Mouse (Mus musculus) layer of hippocampus, adult 9-11 months (tissue): Measurements from ENCODE around the gene Ppp1r12b.

Source experiments
- DNase-seq: peaks from one replicate; pipeline ENCODE4 v3.0.0; 2022

The Ppp1r12b gene

DNA sequence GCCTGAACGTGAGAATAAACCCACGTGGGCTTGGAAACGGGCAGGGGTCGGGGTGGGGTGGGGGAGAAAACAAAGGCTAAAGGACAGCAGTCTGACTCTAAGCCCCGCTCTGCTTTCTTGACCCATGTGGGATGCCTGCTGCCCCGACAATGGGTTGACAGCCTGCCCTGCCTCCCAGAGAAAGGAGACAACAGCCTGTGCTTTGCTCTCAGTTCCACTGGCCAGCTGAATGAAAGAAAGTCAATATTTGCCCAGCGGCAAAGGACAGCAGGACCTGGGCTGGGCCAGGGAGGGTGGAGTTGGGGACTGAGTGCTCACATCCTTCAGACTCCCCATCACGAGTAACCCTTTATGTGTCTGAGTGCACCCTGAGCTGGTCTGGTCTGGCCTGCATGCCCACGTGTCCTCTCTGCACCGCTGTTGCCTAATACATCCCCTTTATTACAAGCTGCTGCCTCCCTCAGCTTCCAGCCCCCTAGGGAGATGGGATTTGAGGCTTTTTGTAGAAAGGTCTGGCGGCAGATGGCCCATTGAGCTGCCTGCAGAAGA is 242.2 kb downstream of the Ppp1r12b start:
- DNase-seq = no peak

DNA sequence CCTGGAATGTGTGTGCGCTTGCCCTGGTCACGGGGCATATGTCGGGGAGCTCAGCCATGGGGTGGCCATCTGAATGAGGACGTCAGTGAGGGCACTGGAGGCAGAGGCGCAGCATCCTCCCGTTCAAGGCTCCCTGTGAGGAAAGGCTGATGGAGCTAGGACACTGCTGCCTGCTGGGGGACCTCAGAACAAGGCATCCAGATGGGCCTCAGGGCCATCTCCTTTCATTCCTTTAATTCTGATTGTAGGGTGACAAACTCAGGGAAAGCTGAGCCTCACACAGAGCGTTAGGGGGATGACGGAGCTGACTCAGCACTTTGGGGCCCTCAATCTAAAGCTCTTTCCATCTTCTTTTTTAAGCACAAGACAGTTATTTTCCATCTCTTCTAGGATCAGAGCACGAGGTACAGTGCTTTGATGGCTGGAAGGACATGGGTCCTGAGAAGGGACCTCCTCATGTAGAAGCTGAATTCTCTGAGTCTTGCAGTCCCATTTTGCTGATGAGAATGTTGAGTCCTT is 242.9 kb downstream of the Ppp1r12b start:
- no peak for DNase-seq

- no peak for DNase-seq
Observed at GRCm38 (mm10) chr1:134711653-134712052, 244.1 kb downstream of the Ppp1r12b start.

- no peak for DNase-seq
Observed at GRCm38 (mm10) chr1:134711061-134711460, 244.7 kb downstream of the Ppp1r12b start.

DNA sequence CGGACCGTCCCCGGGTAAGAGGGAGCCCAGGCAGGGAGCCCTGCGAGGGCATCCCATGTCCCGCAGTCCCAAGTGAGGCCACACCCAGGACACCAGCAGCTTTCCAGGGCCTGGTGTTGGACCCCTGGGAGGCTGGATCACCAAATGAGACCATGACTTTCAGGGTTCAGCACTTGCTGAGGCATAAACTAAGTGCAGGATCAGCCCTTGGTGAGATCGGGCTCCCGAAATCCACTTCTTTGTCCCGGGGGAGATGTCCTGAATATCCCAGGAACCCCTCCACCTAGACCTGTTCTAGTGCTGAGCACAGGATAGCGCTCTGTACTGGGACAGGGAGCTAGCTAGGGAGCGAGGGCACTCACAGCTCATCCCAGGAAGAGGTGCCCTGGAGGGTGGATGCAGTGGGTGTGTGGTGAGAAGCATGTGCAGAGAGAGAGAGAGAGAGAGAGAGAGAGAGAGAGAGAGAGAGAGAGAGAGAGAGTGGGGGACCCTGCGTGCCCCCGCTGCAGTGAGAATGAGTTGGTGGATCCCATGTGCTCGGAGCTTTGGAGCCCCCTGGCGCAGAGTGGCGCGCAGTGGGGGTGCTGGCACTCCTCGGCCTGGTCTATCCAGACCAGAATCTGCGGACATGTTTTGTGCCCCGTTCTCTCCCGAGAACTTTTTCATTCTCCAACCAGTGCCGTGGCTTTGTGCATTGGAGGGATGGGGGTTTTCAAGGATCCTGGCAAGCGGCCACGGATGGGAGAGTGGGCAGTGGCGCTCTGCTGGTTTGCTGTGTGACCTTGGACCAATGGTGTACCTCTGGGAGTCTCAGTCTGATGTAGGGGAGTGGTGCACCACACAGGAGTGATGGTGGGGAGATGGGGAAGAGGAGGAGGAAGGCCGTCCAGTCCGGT is 246.1 kb downstream of the Ppp1r12b start:
- no peak for DNase-seq

DNA sequence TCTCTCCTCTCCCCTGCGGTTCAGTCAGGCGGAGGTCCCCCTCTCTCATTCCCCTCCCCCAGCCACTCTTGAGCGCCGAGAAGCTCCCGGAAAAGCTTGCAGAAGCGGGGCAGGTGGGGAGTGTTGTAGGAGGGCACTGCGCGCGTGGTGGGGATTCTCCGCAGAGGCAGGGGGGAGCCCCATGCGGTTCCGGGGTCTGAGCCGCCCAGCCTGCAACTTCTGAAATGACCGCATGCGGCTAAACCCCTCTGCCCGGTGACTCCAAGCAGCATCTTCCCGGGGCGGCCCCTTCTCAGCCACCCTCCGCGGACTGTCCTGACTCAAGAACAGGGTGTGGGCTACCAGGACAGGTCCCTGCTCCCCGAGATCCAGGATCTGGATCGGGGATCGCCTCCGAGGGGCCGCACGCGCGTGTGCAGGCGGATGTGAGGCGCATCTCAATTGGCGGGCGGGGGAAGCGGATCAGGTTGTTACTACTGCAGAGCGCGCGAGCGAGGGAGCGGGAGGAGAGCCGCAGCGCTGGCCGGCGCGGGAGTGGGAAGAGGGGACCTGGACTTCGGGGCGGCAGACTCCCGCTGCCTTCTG is 246.8 kb downstream of the Ppp1r12b start:
- no peak for DNase-seq

DNA sequence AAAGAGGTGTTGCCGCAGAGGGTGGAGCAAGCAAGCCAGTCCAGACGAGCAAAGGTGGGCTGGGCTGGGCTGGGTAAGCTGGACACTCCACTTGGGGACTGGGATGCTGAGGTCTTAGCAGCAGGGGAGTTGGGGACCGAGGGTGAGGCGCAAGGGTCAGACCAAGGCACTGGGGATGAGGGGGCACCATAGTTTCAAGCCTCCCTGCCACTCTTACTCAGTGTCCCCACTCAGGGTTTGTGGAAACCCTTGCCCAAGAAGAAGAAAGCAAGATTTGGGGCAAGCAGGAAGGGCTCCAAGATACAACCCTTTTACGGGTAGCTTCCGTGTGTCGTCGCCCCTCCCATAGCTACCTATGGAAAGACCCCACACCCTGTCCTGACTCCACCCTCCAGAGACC is 247.5 kb downstream of the Ppp1r12b start:
- DNase-seq = no peak

- DNase-seq = no peak
Observed at GRCm38 (mm10) chr1:134707516-134707915, 248.2 kb downstream of the Ppp1r12b start.

GRCm38 (mm10) chr1:134706549-134706948 is 249.2 kb downstream of the Ppp1r12b start:
- no peak for DNase-seq
